Mouse (Mus musculus) intestine, embryonic 16.5 days (tissue): ENCODE measurements around the gene Trnau1ap. TPM values are rescaled to one million over a fixed set of nuclear protein-coding genes. Genes with fewer than 3 reads are reported as not detected.

Source experiments
- ATAC-seq: fragments of 200-750 bp; cut with Nextera tagmentation; 2 replicates; pipeline ENCODE4 v1.8.0; 2017; ENCODE audit warnings: moderate TSS enrichment, moderate library complexity
- H3K27ac ChIP-seq: fragments of 300-500 bp; sonication (generic); 2 replicates; pipeline ENCODE4 v1.5.1; 2014; ENCODE audit warnings: mild to moderate bottlenecking, low read length
- H3K27me3 ChIP-seq: fragments of 300-500 bp; sonication (generic); replicated peaks from 2 replicates; pipeline ENCODE4 v1.6.1; 2014; ENCODE audit warnings: low read length, control low read depth, mixed read lengths; ENCODE audit not compliant: control insufficient read depth, insufficient read depth
- H3K36me3 ChIP-seq: fragments of 300-500 bp; sonication (generic); 2 replicates; pipeline ENCODE4 v1.6.1; 2014; ENCODE audit warnings: low read length, control low read depth; ENCODE audit not compliant: control insufficient read depth, insufficient read depth
- H3K4me1 ChIP-seq: fragments of 300-500 bp; sonication (generic); 2 replicates; pipeline ENCODE4 v1.6.1; 2014; ENCODE audit warnings: low read length, control low read depth, mixed read lengths; ENCODE audit not compliant: control insufficient read depth, insufficient read depth
- H3K4me2 ChIP-seq: fragments of 300-500 bp; sonication (generic); 2 replicates; pipeline ENCODE4 v1.6.1; 2014; ENCODE audit warnings: low read depth, low read length, control low read depth
- H3K4me3 ChIP-seq: fragments of 300-500 bp; sonication (generic); 2 replicates; pipeline ENCODE4 v1.5.1; 2014; ENCODE audit warnings: mild to moderate bottlenecking, low read length
- H3K9ac ChIP-seq: fragments of 300-500 bp; sonication (generic); 2 replicates; pipeline ENCODE4 v1.6.1; 2014; ENCODE audit warnings: low read depth, low read length
- H3K9me3 ChIP-seq: fragments of 300-500 bp; sonication (generic); 2 replicates; pipeline ENCODE4 v1.6.1; 2016; ENCODE audit warnings: low read length, control low read depth; ENCODE audit not compliant: control insufficient read depth
- WGBS: fragments of 180-500 bp; shearing (Covaris S2); extraction: QIAGEN DNeasy Blood & Tissue Kit; methylation state at CpG from one replicate; pipeline ENCODE4 v1.1.7; 2014; 5-methylcytosine and 5-hydroxymethylcytosine counted together
- polyA plus RNA-seq: library from polyadenylated mRNA; unstranded; fragments of >200 nt; fragmentation: Nextera tagmentation; extraction: Ambion mirVana; gene quantifications from 2 replicates; pipeline ENCODE4 v1.2.1, GENCODE M21; 2015

Gene Trnau1ap
- polyA plus RNA-seq, 1 experiment from 2014 or later, result 79.6 TPM

- WGBS, result 85% methylated on average over 4 of the region's 4 CpGs
- Histone ChIP-seq H3K4me1 (peaks cover 14% of the 10 kb centered on the region), H3K9me3 (no peaks in the 10 kb centered on the region), H3K27me3 (no peaks in the 10 kb centered on the region), H3K4me3 (no peak overlapping the region), H3K9ac (no peak overlapping the region), H3K27ac (no peak overlapping the region), H3K36me3 (no peaks in the 10 kb centered on the region), H3K4me2 (no peak overlapping the region)
- ATAC-seq, result no peak
These were observed 25.2 kb upstream of the Trnau1ap start for GRCm38 (mm10) chr4:132354571-132354970.

GRCm38 (mm10) chr4:132353481-132353885 is 24.1 kb upstream of the Trnau1ap start, which contains the start of gene Rcc1:
Gene Rcc1, minus strand, starts transcription at chr4:132353605.
- H3K9ac ChIP-seq, result peak within 1 kb of the TSS; percentile 77
- WGBS, result under 1% methylated on average over 31 of the region's 31 CpGs
- no peaks in the 10 kb centered on the region for H3K27me3 ChIP-seq
- H3K9me3 ChIP-seq, result no peaks in the 10 kb centered on the region
- H3K36me3 ChIP-seq, result no peaks in the 10 kb centered on the region
- peak within 1 kb of the TSS; percentile 66 for H3K4me2 ChIP-seq
- H3K27ac ChIP-seq, result peak within 1 kb of the TSS; percentile 84
- peak within 1 kb of the TSS; percentile 69 for H3K4me3 ChIP-seq
- ATAC-seq, result peak; percentile 93
- peaks cover 14% of the 10 kb centered on the region for H3K4me1 ChIP-seq

DNA sequence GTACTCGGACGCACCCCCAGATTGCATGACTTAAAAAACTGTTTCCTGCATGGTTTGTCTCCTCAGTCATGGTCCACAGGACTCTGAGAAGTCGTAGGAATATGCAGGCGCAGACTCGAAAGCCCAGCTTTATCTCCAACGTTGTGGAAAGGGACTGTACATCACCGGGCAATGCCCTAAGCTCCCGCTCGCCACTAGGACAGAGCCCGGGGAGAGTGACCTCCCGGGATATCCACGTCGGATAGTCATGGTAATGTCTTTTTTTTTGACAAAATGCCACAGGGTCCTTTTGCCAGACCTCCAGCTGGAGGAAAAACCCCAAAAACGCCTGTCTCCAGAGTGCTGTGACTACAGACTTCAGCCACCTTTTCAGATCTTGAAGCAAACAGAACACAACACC is 23.4 kb upstream of the Trnau1ap start:
- Histone ChIP-seq H3K27me3 (no peaks in the 10 kb centered on the region), H3K9me3 (no peaks in the 10 kb centered on the region), H3K9ac (peak overlapping the region; percentile 77), H3K36me3 (no peaks in the 10 kb centered on the region), H3K27ac (peak overlapping the region; percentile 84), H3K4me2 (peak overlapping the region; percentile 66), H3K4me1 (peaks cover 14% of the 10 kb centered on the region), H3K4me3 (peak overlapping the region; percentile 69)
- WGBS, result under 1% methylated on average over 14 of the region's 14 CpGs
- no peak for ATAC-seq

- Histone ChIP-seq H3K9ac (peak overlapping the region; percentile 77; the same call in 1 of the 2 replicates), H3K36me3 (no peaks in the 10 kb centered on the region), H3K4me3 (peak overlapping the region; percentile 69; the same call in 1 of the 2 replicates), H3K9me3 (no peaks in the 10 kb centered on the region), H3K4me2 (peak overlapping the region; percentile 66), H3K27ac (peak overlapping the region; percentile 1; the same call in 1 of the 2 replicates), H3K27me3 (no peaks in the 10 kb centered on the region), H3K4me1 (peaks cover 14% of the 10 kb centered on the region)
- ATAC-seq, result no peak
- 47% methylated on average over 1 of the region's 1 CpGs for WGBS
These were observed 22.1 kb upstream of the Trnau1ap start for GRCm38 (mm10) chr4:132351401-132351800.

GRCm38 (mm10) chr4:132350854-132351253 is 21.5 kb upstream of the Trnau1ap start:
- Histone ChIP-seq H3K4me2 (no peak overlapping the region), H3K9me3 (no peaks in the 10 kb centered on the region)

GRCm38 (mm10) chr4:132350123-132350740 is 20.9 kb upstream of the Trnau1ap start:
- WGBS, result 51% methylated on average over 2 of the region's 2 CpGs

More at GRCm38 (mm10) chr4:132350854-132351253, 21.5 kb upstream of the Trnau1ap start:
- Histone ChIP-seq H3K27me3 (no peaks in the 10 kb centered on the region), H3K4me1 (peaks cover 12% of the 10 kb centered on the region), H3K36me3 (no peaks in the 10 kb centered on the region), H3K4me3 (no peak overlapping the region), H3K27ac (no peak overlapping the region), H3K9ac (no peak overlapping the region)
- ATAC-seq, result no peak
- 75% methylated on average over 3 of the region's 3 CpGs for WGBS

DNA sequence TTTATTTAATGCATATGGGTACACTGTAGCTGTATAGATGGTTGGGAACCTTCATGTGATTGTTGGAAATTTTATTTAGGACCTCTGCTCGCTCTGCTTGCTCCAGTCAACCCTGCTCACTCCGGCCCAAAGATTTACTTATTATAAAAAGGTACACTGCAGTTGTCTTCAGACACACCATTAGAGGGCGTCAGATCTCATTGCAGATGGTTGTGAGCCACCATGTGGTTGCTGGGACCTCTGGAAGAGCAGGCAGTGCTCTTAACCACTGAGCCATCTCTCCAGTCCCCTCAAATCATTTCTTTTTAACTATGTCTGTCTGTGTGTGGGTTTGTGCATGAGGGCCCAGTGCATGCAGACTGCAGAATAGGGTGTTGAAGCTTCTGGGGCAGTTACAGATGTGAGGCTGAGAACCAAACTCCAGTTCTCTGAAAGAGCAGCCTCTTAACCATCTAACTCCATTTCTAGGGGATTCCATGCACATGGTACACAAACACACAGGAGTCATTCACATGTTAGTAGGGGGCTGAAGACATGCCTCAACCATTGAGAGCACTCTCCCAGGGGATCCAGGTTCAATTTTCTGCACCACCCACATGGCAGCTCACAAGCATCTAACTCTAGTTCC is 20.3 kb upstream of the Trnau1ap start:
- Histone ChIP-seq H3K4me1 (peaks cover 15% of the 10 kb centered on the region), H3K36me3 (no peaks in the 10 kb centered on the region), H3K4me3 (no peak overlapping the region), H3K27me3 (no peaks in the 10 kb centered on the region), H3K9ac (0 out of 2 replicates have a peak overlapping the region, but pooled peaks have one; percentile 16), H3K9me3 (no peaks in the 10 kb centered on the region), H3K27ac (no peak overlapping the region), H3K4me2 (no peak overlapping the region)
- no peak for ATAC-seq
- 59% methylated on average over 3 of the region's 3 CpGs for WGBS

More at GRCm38 (mm10) chr4:132350123-132350740, 20.9 kb upstream of the Trnau1ap start:
- H3K4me2 ChIP-seq, result no peak overlapping the region
- H3K9me3 ChIP-seq, result no peaks in the 10 kb centered on the region
- H3K4me1 ChIP-seq, result peaks cover 13% of the 10 kb centered on the region
- no peak overlapping the region for H3K4me3 ChIP-seq
- no peaks in the 10 kb centered on the region for H3K36me3 ChIP-seq
- peak overlapping the region; percentile 20; the same call in 1 of the 2 replicates for H3K27ac ChIP-seq
- peak overlapping the region; percentile 16; the same call in 1 of the 2 replicates for H3K9ac ChIP-seq
- no peak for ATAC-seq
- no peaks in the 10 kb centered on the region for H3K27me3 ChIP-seq

DNA sequence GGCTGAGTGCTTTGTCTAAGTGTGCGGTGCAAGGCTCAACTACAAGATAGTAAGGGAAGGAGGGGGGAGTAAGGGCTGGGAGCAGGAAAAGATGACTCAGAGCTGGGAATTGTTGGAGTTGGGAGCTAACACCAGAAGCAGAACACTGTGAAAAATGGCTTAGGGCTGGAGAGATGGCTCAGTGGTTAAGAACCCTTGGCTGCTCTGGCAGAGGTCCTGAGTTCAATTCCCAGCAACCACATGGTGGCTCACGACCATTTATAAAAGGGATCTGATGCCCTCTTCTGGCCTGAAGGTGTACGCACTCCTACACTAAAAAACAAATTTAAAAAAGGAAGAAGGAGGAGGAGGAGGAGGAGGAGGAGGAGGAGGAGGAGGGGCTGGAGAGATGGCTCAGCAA is 17.3 kb upstream of the Trnau1ap start:
- Histone ChIP-seq H3K27ac (peak overlapping the region; percentile 82), H3K4me3 (no peak overlapping the region), H3K4me2 (no peak overlapping the region), H3K36me3 (no peaks in the 10 kb centered on the region), H3K9ac (no peak overlapping the region), H3K4me1 (peaks cover 33% of the 10 kb centered on the region), H3K27me3 (no peaks in the 10 kb centered on the region), H3K9me3 (no peaks in the 10 kb centered on the region)
- 49% methylated on average over 3 of the region's 3 CpGs for WGBS
- no peak; the same call in 1 of the 2 replicates for ATAC-seq

DNA sequence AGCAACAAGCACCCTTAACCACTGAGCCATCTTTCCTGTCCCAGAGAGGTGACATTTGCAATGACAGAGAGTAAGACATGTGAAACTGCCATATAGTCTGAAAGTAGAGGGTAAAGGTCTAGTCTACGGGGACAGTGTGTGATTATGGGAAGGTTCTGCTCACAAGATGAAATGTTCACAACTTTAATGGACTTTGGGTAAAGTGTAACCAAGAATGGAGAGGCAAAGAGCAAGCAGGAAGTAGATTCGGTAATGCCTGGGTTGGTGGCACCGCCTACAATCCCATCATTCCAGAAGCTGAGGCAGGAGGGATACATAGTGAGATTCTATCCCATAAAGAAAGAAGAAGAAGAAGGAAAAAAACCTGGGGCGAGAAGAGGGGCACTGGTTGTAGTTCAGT is 16.9 kb upstream of the Trnau1ap start:
- peak overlapping the region; percentile 82 for H3K27ac ChIP-seq
- no peaks in the 10 kb centered on the region for H3K36me3 ChIP-seq
- ATAC-seq, result peak; percentile 52
- WGBS, result 65% methylated on average over 4 of the region's 4 CpGs
- no peaks in the 10 kb centered on the region for H3K9me3 ChIP-seq
- H3K9ac ChIP-seq, result no peak overlapping the region
- no peaks in the 10 kb centered on the region for H3K27me3 ChIP-seq
- no peak overlapping the region for H3K4me3 ChIP-seq
- H3K4me1 ChIP-seq, result peaks cover 29% of the 10 kb centered on the region
- no peak overlapping the region for H3K4me2 ChIP-seq
